ENCODE assay signal across 9 mouse cellular contexts in the genomic region with DNA sequence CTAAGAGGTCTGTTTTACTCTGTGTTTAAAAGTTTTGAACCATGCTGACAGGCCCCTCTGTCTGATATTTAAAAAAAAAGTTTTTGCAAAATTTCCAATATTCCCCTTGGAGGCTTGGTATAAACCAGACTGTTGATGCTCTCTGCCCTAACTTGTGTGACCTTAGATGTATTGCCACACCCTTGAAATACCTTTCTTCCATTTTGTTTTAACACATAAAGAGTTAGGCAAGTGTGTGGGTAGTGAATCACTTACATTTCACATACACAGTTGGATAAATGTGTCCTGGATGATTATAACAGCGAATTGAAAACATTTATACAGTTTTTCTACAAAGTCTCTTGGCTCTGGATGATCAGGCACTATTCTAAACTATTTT. TPM values are rescaled to one million over a fixed set of nuclear protein-coding genes. Genes with fewer than 3 reads are reported as not detected.
DNase-seq lines count a peak whose midpoint lies in the region; ATAC-seq and TF ChIP-seq lines count a peak whose summit lies in the region.
"Had no signal": no experiment of that assay in that cellular context is flagged by ENCODE, and none has a peak within 500 bp of the region (broad histone marks: within the 10 kb centered on the region; RNA-seq: fewer than 3 reads in every experiment).

No protein-coding gene starts in this region.

- H3K4me2 ChIP-seq in kidney, embryonic 16.5 days (replicated peaks; ENCODE audit: low read depth, low read length): peak overlapping the region; percentile 73
- peak overlapping the region; percentile 74 for H3K4me2 ChIP-seq in intestine, embryonic 14.5 days (ENCODE audit: low read length)
- H3K4me2 ChIP-seq in myocyte (ENCODE audit: low read depth): peak overlapping the region; percentile 87

- TF ChIP-seq CTCF in cortical plate, adult 2 months (IDR thresholded peaks at IDR 0.05; ENCODE audit: extremely low read depth, insufficient read depth, low read length): no peak

- peaks cover 56% of the 10 kb centered on the region for H3K79me2 ChIP-seq in myocyte (ENCODE audit: control insufficient read depth, insufficient read depth)

- WGBS in kidney, embryonic 16.5 days: 64% methylated on average over 1 of the region's 1 CpGs
- 43% methylated on average over 1 of the region's 1 CpGs for WGBS in intestine, embryonic 14.5 days

- ATAC-seq in kidney, embryonic 16.5 days (ENCODE audit: low FRiP score, low TSS enrichment): no peak
- ATAC-seq in intestine, embryonic 14.5 days (replicated peaks; ENCODE audit: low FRiP score, low TSS enrichment, low read depth): no peak
- no peak for ATAC-seq in inflammation-experienced regulatory T-cells, adult 6 months

- peaks cover 3% of the 10 kb centered on the region; the same call in 1 of the 2 replicates for H3K9me3 ChIP-seq in kidney, embryonic 16.5 days (ENCODE audit: low read length)
- no peaks in the 10 kb centered on the region for H3K9me3 ChIP-seq in intestine, embryonic 14.5 days (ENCODE audit: control insufficient read depth, low read length)

- H3K4me1 ChIP-seq in kidney, embryonic 16.5 days (ENCODE audit: insufficient read depth, low read length): peaks cover 6% of the 10 kb centered on the region; the same call in 1 of the 2 replicates
- H3K4me1 ChIP-seq in cortical plate, adult 2 months (ENCODE audit: control insufficient read depth, insufficient read depth, low read length): no peaks in the 10 kb centered on the region; the same call in 1 of the 2 replicates
- H3K4me1 ChIP-seq in intestine, embryonic 14.5 days (replicated peaks; ENCODE audit: control insufficient read depth, insufficient read depth, low read length): peaks cover 9% of the 10 kb centered on the region

- no peak overlapping the region for H3ac ChIP-seq in myocyte (ENCODE audit: control insufficient read depth, insufficient read length)

- peak overlapping the region; percentile 97 for H3K9ac ChIP-seq in kidney, embryonic 16.5 days (replicated peaks; ENCODE audit: low read length)
- peak overlapping the region; percentile 92 for H3K9ac ChIP-seq in intestine, embryonic 14.5 days (ENCODE audit: low read length)

- no peaks in the 10 kb centered on the region for H3K27me3 ChIP-seq in kidney, embryonic 16.5 days (ENCODE audit: insufficient read depth, low read length)
- no peaks in the 10 kb centered on the region for H3K27me3 ChIP-seq in intestine, embryonic 14.5 days (replicated peaks; ENCODE audit: control insufficient read depth, insufficient read depth, low read length)
- H3K27me3 ChIP-seq in myocyte (ENCODE audit: control insufficient read depth, insufficient read depth, insufficient read length): no peaks in the 10 kb centered on the region

- H3K36me3 ChIP-seq in kidney, embryonic 16.5 days (ENCODE audit: insufficient read depth, low read length): peaks cover 9% of the 10 kb centered on the region
- no peaks in the 10 kb centered on the region for H3K36me3 ChIP-seq in intestine, embryonic 14.5 days (ENCODE audit: control insufficient read depth, insufficient read depth, low read length)
- no peaks in the 10 kb centered on the region for H3K36me3 ChIP-seq in myocyte (ENCODE audit: control insufficient read depth, insufficient read depth)

- peak overlapping the region; percentile 95 for H3K4me3 ChIP-seq in kidney, embryonic 16.5 days (ENCODE audit: low read length)
- H3K4me3 ChIP-seq in cortical plate, adult 2 months (ENCODE audit: insufficient read depth, low read length): peak overlapping the region; percentile 52; the same call in 1 of the 2 replicates
- H3K4me3 ChIP-seq in intestine, embryonic 14.5 days (ENCODE audit: low read depth, low read length): peak overlapping the region; percentile 90
- peak overlapping the region; percentile 87 for H3K4me3 ChIP-seq in myocyte

- no peak for DNase-seq in kidney, postnatal 14 days
- DNase-seq in intestine, embryonic 14.5 days (ENCODE audit: low spot score): no peak
- no peak for DNase-seq in urinary bladder, adult 2 months (ENCODE audit: low spot score)
- no peak for DNase-seq in lung, postnatal 4 days
- DNase-seq: gastrocnemius, postnatal 10 days had no signal

- H3K27ac ChIP-seq in kidney, embryonic 16.5 days (ENCODE audit: low read length): no peak overlapping the region
- no peak overlapping the region for H3K27ac ChIP-seq in cortical plate, adult 2 months (ENCODE audit: insufficient read depth, low read length)
- 0 out of 2 replicates have a peak overlapping the region, but pooled peaks have one; percentile 95 for H3K27ac ChIP-seq in intestine, embryonic 14.5 days (ENCODE audit: low read depth)

- no peak for TF ChIP-seq POLR2A in cortical plate, adult 2 months (IDR thresholded peaks at IDR 0.05; ENCODE audit: extremely low read depth, insufficient read depth, low read length)
- TF ChIP-seq POLR2A in myocyte (IDR thresholded peaks at IDR 0.05; ENCODE audit: insufficient read length, low read depth): no peak

TF ChIP-seq in myocyte, 11 proteins besides CTCF, POLR2A, EP300 and RAD21:
- TF ChIP-seq MYOD1 (IDR thresholded peaks at IDR 0.05; ENCODE audit: control insufficient read depth in 1 of 3, insufficient read length in 2 of 3, low read depth in 2 of 3) (no peak), CEBPB (IDR thresholded peaks at IDR 0.05; ENCODE audit: insufficient read depth, poor library complexity, severe bottlenecking) (0 out of 2 replicates have a peak, but pooled peaks have one; percentile 7)

RNA-seq across cellular contexts. Expression of gene Bcl2l13, which starts 1.1 kb away (rescaled TPM):
- polyA plus RNA-seq in kidney, embryonic 16.5 days (2015; fragmentation: Nextera tagmentation; extraction: Ambion mirVana): 35.7 TPM in 2 replicates
- polyA plus RNA-seq in cortical plate, adult 2 months (2012; rRNA removed): 22.6 and 22.7 TPM in 2 replicates
- 27.2 and 27.6 TPM in 2 replicates for polyA plus RNA-seq in intestine, embryonic 14.5 days (2014; fragmentation: Nextera tagmentation; extraction: Ambion mirVana)
- polyA plus RNA-seq in myocyte (2012; fragmentation: generic; extraction: Trizol): 32.8 TPM
- 10 to 100 TPM in 1 of 3 experiments, 1 to 10 TPM in 2; 7.0 to 12.5 (median 8.6) TPM for polyA plus RNA-seq in inflammation-experienced regulatory T-cells, adult 6 months (2017; shearing (Covaris generic))
- polyA plus RNA-seq in urinary bladder, adult 2 months (2012; rRNA removed): 14.0 and 18.9 TPM in 2 replicates

RNA-seq across cellular contexts. Expression of gene Atp6v1e1, which starts 14.5 kb away (rescaled TPM):
- 176 and 188 TPM in 2 replicates for polyA plus RNA-seq in kidney, embryonic 16.5 days (2015; fragmentation: Nextera tagmentation; extraction: Ambion mirVana)
- 596 and 605 TPM in 2 replicates for polyA plus RNA-seq in cortical plate, adult 2 months (2012; rRNA removed)
- polyA plus RNA-seq in intestine, embryonic 14.5 days (2014; fragmentation: Nextera tagmentation; extraction: Ambion mirVana): 116 and 117 TPM in 2 replicates
- 206 TPM for polyA plus RNA-seq in myocyte (2012; fragmentation: generic; extraction: Trizol)
- 10 to 100 TPM; 78.2 to 86.1 (median 84.1) TPM for polyA plus RNA-seq in inflammation-experienced regulatory T-cells, adult 6 months (2017; shearing (Covaris generic))
- polyA plus RNA-seq in urinary bladder, adult 2 months (2012; rRNA removed): 152 and 157 TPM in 2 replicates
